Mouse (Mus musculus) thymus, postnatal 0 days (tissue): ENCODE data around the gene Plekhh2. TPM values are rescaled to one million over a fixed set of nuclear protein-coding genes. Genes with fewer than 3 reads are reported as not detected.

ENCODE experiments used
- DNase-seq: peaks from one replicate; pipeline ENCODE4 v3.0.0-alpha.2; 2015; ENCODE audit warnings: low spot score
- polyA plus RNA-seq: library from polyadenylated mRNA; unstranded; fragments of >200 nt; fragmentation: Nextera tagmentation; extraction: Ambion mirVana; gene quantifications from 2 replicates; pipeline ENCODE4 v1.2.1, GENCODE M21; 2015

Gene Plekhh2
- polyA plus RNA-seq, 1 experiment from 2014 or later: 0.33 TPM

DNA sequence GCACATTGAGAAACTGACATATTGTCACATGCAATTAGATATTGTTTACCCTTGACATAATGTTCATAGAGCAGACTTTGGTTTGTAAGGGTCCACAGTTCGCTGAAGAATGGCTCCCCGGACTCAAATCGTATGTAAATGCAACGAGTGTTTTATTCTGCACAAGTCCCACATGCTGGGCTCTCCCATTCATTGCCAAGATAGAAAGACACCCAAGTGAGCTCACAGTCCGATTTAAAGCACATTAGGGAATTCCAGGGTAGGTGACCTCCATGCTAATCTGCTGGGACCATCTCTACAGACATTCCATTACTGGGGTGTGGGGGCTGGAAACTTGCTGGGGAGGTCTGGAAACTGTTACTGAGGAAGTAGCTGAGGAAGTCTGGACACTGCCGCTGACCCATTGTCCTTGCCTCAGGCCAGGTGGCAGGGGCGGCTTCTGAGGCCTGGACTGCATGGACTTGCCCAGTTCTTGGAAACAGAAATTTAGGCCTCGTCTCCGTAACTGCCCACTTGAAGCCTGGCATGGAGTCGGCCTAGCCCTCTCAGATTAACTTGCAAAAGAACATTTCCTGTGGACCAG, 128.2 kb downstream of the Plekhh2 start:
- DNase-seq: no peak

- peak; percentile 53 for DNase-seq
These were observed 130.2 kb downstream of the Plekhh2 start for GRCm38 (mm10) chr17:84641893-84642292.

- no peak for DNase-seq
These were observed 130.6 kb downstream of the Plekhh2 start for GRCm38 (mm10) chr17:84642324-84642723.

DNA sequence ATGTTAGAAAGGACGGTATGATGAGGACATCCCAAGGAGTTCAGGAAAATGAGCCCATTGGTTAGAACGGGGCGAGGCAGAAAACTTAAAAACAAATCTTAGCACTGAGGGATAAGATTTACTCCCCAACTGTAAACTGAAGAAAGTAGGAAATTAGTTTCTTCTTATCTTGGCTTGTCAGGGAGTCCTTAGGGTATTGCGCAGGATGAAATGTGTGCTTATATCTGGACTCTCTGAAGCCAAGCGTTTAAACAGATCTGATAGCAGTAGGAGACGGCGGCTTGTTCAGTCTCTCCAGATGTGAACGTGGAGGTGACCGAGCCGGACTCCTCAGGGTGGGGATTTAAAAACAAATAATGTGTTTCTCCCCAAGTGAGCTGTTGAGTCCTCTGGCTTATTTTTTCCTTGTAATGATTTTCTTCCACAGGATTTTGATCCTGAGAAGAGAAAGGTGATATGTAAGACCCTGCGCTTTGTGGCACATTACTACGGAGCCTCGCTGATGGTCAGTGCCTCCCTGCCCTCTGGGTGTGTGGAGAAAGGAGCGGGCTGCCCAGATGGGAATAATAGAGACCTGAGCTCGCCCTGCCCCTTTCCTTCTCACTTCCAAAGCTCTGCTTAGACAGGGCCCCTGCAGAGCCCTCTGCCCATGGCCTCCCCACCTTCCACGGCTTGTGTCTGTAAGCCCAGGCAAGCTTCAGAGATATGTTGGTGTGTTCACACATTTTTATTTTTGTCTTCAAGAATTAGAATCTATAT, 132.8 kb downstream of the Plekhh2 start:
- no peak for DNase-seq

- DNase-seq: no peak
These were observed 133.4 kb downstream of the Plekhh2 start for GRCm38 (mm10) chr17:84645119-84645518.

DNA sequence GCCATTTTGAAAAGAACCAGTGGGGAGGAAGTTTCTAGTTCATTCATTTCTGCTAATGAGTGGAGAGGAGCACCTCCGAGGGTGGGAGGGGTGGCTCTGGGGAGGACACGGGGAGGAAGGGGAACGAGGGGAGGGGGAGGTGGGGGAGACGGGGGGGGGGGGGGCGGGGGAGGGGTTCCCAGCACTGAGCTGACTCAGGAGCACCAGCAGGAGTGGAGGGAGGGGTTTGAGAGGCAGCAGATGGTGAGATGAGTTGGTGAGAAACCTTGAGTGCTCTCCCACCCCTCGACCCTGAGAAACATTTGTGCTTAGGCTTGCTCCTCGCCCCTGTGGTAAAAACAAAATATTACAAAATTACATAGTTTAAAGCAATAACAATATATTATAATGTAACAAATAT, 134.2 kb downstream of the Plekhh2 start:
- DNase-seq: no peak

DNA sequence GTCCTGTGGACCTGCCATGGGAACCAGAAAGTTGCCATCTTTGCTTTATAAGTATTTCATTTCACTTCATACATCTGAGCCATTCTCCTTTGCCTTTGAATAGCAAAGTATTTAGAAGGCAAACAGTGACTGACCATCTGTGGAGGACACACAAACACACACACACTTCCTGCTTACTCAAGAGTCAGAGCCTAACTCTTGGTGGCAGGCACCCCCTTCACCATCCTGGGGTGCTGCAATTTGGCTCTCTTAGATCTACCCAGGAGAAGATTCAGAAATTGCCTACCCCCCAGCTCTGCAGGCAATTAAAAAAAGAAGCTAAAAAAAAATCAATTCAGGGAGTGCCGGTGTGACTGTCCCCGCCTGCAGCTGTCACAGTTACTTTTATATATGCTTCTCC, 134.8 kb downstream of the Plekhh2 start:
- DNase-seq: no peak

GRCm38 (mm10) chr17:84647630-84648029, 135.9 kb downstream of the Plekhh2 start:
- no peak for DNase-seq

DNA sequence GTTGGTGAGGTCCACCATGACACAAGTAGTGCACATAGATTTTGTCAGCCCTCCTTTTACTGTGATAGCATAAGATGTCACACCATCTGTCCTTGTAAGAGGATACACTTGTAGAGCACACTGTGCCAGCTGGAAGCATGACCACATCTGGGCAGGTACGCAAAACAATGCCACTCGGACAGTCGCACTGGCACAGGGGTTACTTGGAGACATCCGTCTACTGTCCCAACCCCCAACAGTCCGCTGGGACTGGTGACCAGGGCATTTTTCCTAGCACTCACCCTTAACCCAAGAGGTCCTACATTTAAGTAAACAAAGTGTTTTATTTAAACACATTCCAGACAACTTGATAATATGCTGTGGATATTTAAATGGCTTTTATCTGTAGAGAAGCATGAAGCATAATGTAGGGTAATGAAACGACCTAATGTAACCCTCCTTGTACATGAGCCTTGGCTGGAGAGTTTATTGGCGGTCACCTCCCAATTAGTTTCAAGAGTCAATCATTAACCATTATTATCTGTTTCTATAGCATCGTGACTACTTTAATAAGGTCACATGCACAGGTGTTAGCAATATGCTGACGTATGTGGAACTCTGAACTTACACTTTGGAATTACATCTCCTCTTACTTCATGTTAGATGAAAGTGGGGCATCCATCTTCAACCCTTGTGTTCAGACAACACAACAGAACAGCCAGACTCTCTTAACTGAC, 138.8 kb downstream of the Plekhh2 start:
- no peak for DNase-seq

GRCm38 (mm10) chr17:84653544-84653943, 141.8 kb downstream of the Plekhh2 start:
- no peak for DNase-seq

- no peak for DNase-seq
These were observed 144.5 kb downstream of the Plekhh2 start for GRCm38 (mm10) chr17:84656205-84656604.

GRCm38 (mm10) chr17:84656653-84657421, 145.1 kb downstream of the Plekhh2 start:
- no peak for DNase-seq

- DNase-seq: no peak
These were observed 145.7 kb downstream of the Plekhh2 start for GRCm38 (mm10) chr17:84657422-84657732.

DNA sequence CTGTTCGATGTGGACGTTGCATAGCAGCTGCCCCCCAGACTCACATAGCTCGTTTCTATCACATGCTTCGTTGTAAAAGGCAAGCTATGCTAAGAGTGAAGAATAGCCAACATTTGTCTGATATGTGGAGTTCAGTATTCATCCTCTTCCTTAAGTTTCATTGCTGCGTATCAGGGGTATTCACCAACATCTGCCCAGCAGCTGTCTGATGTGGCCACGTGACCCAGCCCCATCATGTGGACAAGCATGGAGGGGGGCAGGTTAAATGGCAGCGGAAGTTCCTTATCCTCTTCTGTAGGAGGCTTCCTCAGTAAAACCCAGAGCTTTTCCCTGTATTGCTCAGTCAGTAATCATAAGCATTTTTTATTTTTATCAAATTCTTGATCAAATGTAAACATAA, 146.1 kb downstream of the Plekhh2 start:
- no peak for DNase-seq

- no peak for DNase-seq
These were observed 146.5 kb downstream of the Plekhh2 start for GRCm38 (mm10) chr17:84658195-84658594.

DNA sequence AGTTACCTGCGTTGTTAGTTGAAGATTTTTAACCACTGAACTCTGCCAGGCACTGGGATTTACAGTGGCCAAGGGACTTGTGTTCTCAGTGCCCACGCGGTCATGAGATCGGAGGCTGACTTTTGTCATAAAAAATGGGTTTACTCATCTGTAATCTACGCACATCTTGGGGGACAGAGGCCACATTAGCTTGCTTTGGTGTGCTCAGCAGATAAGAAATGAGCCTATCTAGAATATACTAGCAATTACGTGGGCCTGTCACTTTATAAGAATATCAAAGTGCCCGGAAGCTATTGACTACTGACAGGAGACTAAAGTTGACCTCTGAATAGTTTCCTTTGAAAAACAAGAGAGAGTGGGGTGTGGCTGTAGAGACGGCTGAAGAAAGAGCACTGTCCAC, 147.3 kb downstream of the Plekhh2 start:
- no peak for DNase-seq

DNA sequence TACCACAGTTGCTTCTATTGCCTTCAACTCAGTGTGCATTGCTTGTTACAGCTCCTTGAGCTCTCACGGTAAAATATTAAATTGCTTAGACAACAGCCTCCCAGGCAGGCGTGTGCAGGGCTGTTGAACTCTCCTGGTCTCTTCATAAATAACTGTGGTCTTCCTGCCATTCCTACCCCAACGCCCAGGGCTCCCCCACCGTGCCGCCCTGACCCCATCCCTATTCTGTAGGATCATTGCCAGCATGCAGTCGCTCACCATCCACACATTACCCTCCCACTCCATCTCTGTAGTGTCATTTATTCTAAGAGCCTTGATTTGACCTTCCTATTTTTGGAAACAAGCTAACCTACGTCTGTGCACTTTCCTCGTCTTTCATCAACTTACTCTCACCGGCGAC, 153.4 kb downstream of the Plekhh2 start:
- no peak for DNase-seq

GRCm38 (mm10) chr17:84665691-84666090, 154.0 kb downstream of the Plekhh2 start:
- DNase-seq: no peak

- DNase-seq: no peak
These were observed 156.2 kb downstream of the Plekhh2 start for GRCm38 (mm10) chr17:84667848-84668247.
